Mouse (Mus musculus) ES-E14 (cell line): ENCODE measurements around the gene Slc22a18.

Experiments
- HCFC1 ChIP-seq: IDR thresholded peaks from 2 replicates; pipeline ENCODE4 v1.6.1; 2012; ENCODE audit warnings: low read length, inconsistent platforms, borderline replicate concordance; ENCODE audit not compliant: insufficient read depth
- ZC3H11A ChIP-seq: IDR thresholded peaks from 2 replicates; pipeline ENCODE4 v1.6.1; 2012; ENCODE audit warnings: low read depth, mild to moderate bottlenecking, inconsistent platforms, low read length, borderline replicate concordance
- ZNF384 ChIP-seq: IDR thresholded peaks from 2 replicates; pipeline ENCODE4 v1.6.1; 2012; ENCODE audit warnings: low read depth, low read length, inconsistent platforms

DNA sequence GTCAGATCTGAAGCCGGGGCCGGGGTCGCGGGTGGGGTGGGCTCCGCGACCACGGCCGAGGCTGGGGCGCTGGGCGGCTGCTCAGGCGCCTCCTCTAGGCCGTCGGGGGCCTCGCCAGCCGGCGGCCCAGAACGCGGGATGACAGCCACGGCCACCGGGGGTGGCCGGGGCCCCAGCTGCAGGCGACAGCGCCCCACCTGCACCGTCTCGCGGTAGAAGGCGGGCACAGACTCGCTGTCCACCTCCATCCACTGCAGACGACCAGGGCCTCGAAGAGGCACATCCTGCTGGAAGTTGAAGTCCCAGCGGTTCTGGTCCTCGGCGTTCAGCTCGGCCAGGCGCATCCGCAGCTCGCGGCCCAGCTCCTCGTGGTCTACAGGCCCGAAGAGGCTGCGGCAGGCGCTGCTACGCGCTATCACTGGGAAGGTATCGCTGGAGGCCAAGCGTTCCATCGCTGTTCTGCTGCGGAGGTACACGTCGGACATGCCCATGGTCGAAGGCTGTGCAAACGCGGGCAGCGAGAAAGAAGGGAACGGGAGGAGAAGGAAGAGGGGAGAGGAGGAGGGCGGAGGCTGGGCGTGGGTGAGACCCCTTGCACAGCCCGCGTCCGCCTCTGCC is 13.2 kb upstream of the Slc22a18 start:
- no peak for TF ChIP-seq ZC3H11A
- TF ChIP-seq HCFC1 = no peak
- TF ChIP-seq ZNF384 = no peak
